Mouse (Mus musculus) forebrain, embryonic 13.5 days (tissue): ENCODE measurements around the gene Noc4l. TPM values are rescaled to one million over a fixed set of nuclear protein-coding genes. Genes with fewer than 3 reads are reported as not detected.

Source experiments
- ATAC-seq: fragments of 200-750 bp; cut with Nextera tagmentation; 2 replicates; pipeline ENCODE4 v1.8.0; 2017
- H3K27ac ChIP-seq: fragments of 300-500 bp; sonication (generic); 2 replicates; pipeline ENCODE4 v1.5.1; 2015; ENCODE audit warnings: inconsistent platforms, mild to moderate bottlenecking, moderate library complexity
- H3K27me3 ChIP-seq: fragments of 300-500 bp; sonication (generic); 2 replicates; pipeline ENCODE4 v1.6.1; 2015; ENCODE audit warnings: mild to moderate bottlenecking, inconsistent platforms
- H3K36me3 ChIP-seq: fragments of 300-500 bp; sonication (generic); 2 replicates; pipeline ENCODE4 v1.6.1; 2015; ENCODE audit warnings: mild to moderate bottlenecking, inconsistent platforms; ENCODE audit not compliant: poor library complexity, severe bottlenecking
- H3K4me1 ChIP-seq: fragments of 300-500 bp; sonication (generic); 2 replicates; pipeline ENCODE4 v1.6.1; 2015; ENCODE audit warnings: inconsistent platforms
- H3K4me2 ChIP-seq: fragments of 300-500 bp; sonication (generic); 2 replicates; pipeline ENCODE4 v1.6.1; 2015; ENCODE audit warnings: inconsistent platforms, mild to moderate bottlenecking, moderate library complexity
- H3K4me3 ChIP-seq: fragments of 300-500 bp; sonication (generic); 2 replicates; pipeline ENCODE4 v1.5.1; 2015; ENCODE audit warnings: mild to moderate bottlenecking, inconsistent platforms
- H3K9ac ChIP-seq: fragments of 300-500 bp; sonication (generic); 2 replicates; pipeline ENCODE4 v1.6.1; 2015; ENCODE audit warnings: mild to moderate bottlenecking, inconsistent platforms
- H3K9me3 ChIP-seq: fragments of 300-500 bp; sonication (generic); replicated peaks from 2 replicates; pipeline ENCODE4 v1.6.1; 2016; ENCODE audit warnings: inconsistent platforms
- WGBS: fragments of 180-500 bp; shearing (Covaris S2); methylation state at CpG from one replicate; pipeline ENCODE4 v1.1.7; 2015; 5-methylcytosine and 5-hydroxymethylcytosine counted together
- microRNA-seq: library from miRNA; unstranded; fragments of <30 nt; microRNA quantifications from one replicate; pipeline ENCODE4, GENCODE M21; 2016
- polyA plus RNA-seq: library from polyadenylated mRNA; unstranded; fragments of >200 nt; fragmentation: Nextera tagmentation; extraction: Ambion mirVana; gene quantifications from 2 replicates; pipeline ENCODE4 v1.2.1, GENCODE M21; 2015

The Noc4l gene
- polyA plus RNA-seq, 1 experiment from 2014 or later = 47.2 TPM

DNA sequence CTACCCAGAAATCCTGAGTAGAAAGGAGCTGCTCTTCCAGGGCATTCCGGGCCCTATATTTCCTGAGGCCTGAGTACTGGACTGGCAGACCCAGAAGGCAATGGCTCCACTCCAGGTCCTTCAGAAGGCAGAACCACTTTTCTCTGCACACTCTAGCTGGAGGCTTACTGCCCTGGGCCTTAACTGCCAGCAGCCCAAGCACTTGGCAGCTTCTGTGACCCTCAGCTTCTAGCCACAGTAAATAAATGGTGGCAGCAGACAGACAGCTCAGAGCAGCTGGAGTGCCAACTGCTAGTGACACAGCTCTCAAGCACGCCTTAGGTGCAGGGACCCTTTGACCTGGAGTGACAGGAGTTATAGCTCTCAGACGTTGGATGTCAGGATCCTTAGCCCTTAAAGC, 45.5 kb downstream of the Noc4l start:
- ATAC-seq = no peak
- H3K4me3 ChIP-seq = no peak overlapping the region
- H3K4me2 ChIP-seq = no peak overlapping the region
- H3K9ac ChIP-seq = no peak overlapping the region
- no peaks in the 10 kb centered on the region for H3K9me3 ChIP-seq
- H3K36me3 ChIP-seq = no peaks in the 10 kb centered on the region
- peaks cover 3% of the 10 kb centered on the region; the same call in 1 of the 2 replicates for H3K4me1 ChIP-seq
- WGBS = 79% methylated on average over 3 of the region's 3 CpGs
- peaks cover 13% of the 10 kb centered on the region for H3K27me3 ChIP-seq
- no peak overlapping the region for H3K27ac ChIP-seq

DNA sequence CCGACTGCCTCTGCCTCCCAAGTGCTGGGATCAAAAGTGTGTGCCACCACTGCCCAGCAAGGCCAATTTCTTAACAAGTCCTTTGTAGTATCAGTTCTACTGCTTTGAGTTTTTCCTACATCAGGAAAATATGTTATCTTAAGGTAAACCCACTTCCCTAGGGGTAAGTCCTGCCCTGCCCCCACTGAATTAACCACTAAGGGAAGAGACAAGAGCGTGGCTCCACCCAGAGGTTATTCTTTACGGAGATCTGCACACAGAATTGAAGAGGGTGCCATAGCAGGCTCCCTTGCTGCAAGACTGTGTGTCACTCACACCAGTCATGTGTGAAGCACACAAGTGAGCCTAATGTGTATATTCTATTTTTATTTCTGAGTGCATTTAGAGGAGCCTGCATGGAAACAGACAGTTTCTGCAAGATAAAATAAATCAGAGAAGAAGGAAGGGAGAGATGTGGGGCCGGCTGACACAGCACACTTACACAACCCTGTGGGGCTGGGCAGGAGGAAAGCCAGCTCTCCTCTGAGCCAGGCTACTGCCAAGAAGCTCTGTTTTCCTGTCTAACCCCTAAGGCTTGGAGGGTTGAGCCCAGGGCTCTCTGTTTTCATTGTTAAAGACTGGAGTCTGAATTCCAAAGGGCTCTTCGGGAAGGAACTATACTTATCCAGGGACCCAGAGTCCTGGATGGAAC, 47.5 kb downstream of the Noc4l start:
- Histone ChIP-seq H3K27me3 (peaks cover 13% of the 10 kb centered on the region), H3K36me3 (no peaks in the 10 kb centered on the region), H3K9me3 (no peaks in the 10 kb centered on the region), H3K27ac (no peak overlapping the region), H3K4me1 (peaks cover 3% of the 10 kb centered on the region; the same call in 1 of the 2 replicates), H3K4me2 (no peak overlapping the region), H3K4me3 (no peak overlapping the region), H3K9ac (no peak overlapping the region)
- 65% methylated on average over 5 of the region's 5 CpGs for WGBS
- ATAC-seq = no peak

DNA sequence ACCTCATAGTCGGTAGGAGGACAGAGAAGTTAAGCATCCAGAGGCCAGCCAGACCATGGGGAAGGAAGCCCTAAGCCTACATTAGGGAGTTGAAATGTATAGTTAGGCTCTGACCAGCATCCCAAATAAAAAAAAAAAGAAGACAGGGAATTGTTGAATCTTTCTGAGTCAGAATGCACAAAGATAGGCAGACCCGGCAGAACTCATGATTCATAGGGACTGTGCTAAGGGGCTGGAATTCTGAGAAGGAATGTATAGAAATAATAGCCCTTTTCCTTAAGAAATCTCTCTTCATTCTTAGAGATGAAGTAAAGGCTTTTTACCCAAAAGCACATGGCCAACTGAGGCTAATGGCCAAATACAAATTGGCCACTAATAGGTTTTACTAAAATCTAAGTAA, 48.9 kb downstream of the Noc4l start:
- no peak overlapping the region for H3K4me2 ChIP-seq
- no peaks in the 10 kb centered on the region for H3K4me1 ChIP-seq
- H3K9ac ChIP-seq = no peak overlapping the region
- no peak overlapping the region for H3K4me3 ChIP-seq
- no peak for ATAC-seq
- peaks cover 11% of the 10 kb centered on the region for H3K27me3 ChIP-seq
- H3K27ac ChIP-seq = no peak overlapping the region
- no peaks in the 10 kb centered on the region for H3K9me3 ChIP-seq
- WGBS = 94% methylated on average over 2 of the region's 2 CpGs
- H3K36me3 ChIP-seq = no peaks in the 10 kb centered on the region

DNA sequence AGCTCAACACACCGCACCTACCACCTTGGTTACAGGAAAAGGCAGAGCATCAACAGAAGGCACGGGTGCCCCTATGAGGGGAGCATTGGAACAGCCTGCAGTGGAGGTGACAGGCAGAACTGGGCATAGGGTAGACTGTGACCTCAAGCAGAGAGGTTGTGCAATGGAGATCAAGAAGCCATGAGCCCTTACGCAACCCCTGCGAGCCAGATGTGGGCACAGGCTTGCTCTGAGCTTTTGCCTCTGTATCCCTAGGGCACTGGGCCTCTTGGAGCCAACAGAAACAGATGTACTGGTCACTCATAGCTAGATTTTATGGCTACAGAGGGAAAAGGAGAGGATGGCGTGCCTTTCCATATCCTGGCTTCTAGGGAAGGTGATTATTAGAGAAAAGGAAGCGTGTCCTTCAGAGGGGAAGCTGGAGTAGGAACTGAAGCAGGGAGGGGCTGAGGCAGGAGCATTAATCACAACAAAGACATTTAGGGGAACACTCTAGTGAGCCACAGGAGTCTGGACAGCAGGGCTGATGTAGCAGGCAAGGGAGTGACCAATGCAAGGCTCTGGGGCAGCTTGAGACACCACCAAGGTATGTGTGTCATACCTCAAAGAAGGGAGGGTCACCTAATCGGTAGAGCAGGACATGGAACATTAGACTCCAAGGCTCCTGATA, 50.1 kb downstream of the Noc4l start:
- Histone ChIP-seq H3K9me3 (no peaks in the 10 kb centered on the region), H3K4me1 (no peaks in the 10 kb centered on the region), H3K4me2 (no peak overlapping the region), H3K27me3 (peaks cover 8% of the 10 kb centered on the region), H3K27ac (no peak overlapping the region), H3K4me3 (no peak overlapping the region), H3K36me3 (no peaks in the 10 kb centered on the region), H3K9ac (no peak overlapping the region)
- 86% methylated on average over 7 of the region's 7 CpGs for WGBS
- ATAC-seq = no peak

Small RNA genes within 50 kb of the gene (microRNA-seq; reads per million reads assigned to microRNA genes)
- gene Mir7026 = 2.7 reads per million, percentile 1 among the genes with 10 or more reads in this experiment

Other genes with a start within 250 kb of the Noc4l start
- gene Fbrsl1, start 204.9 kb downstream of the Noc4l start, polyA plus RNA-seq = 22.8 and 23.3 TPM in 2 replicates
- gene Galnt9, start 109.1 kb downstream of the Noc4l start, polyA plus RNA-seq = 4.8 and 5.6 TPM in 2 replicates
- gene Ddx51, start within 50 bp of the Noc4l start, polyA plus RNA-seq = 17.9 and 21.2 TPM in 2 replicates
- gene Ep400, start 117.3 kb upstream of the Noc4l start, polyA plus RNA-seq = 50.1 and 62.3 TPM in 2 replicates
- gene Pus1, start 127.2 kb upstream of the Noc4l start, polyA plus RNA-seq = 27.3 and 27.7 TPM in 2 replicates
- gene Ulk1, start 156.7 kb upstream of the Noc4l start, polyA plus RNA-seq = 32.4 and 38.2 TPM in 2 replicates
- 15.6 and 16.9 TPM in 2 replicates for gene Hscb, start 186.4 kb upstream of the Noc4l start, polyA plus RNA-seq
- 25.9 and 28.9 TPM in 2 replicates for gene Chek2, start 186.6 kb upstream of the Noc4l start, polyA plus RNA-seq
- 22.8 and 23.2 TPM in 2 replicates for gene Ttc28, start 226.4 kb upstream of the Noc4l start, polyA plus RNA-seq